Mouse (Mus musculus) thymus, postnatal 25 days (tissue): ENCODE data around the gene Enpp1.

ENCODE experiments used
- DNase-seq: peaks from one replicate; pipeline ENCODE4 v3.0.0; 2022

The Enpp1 gene

GRCm38 (mm10) chr10:24707745-24708144, 4.2 kb downstream of the Enpp1 start:
- no peak for DNase-seq

DNA sequence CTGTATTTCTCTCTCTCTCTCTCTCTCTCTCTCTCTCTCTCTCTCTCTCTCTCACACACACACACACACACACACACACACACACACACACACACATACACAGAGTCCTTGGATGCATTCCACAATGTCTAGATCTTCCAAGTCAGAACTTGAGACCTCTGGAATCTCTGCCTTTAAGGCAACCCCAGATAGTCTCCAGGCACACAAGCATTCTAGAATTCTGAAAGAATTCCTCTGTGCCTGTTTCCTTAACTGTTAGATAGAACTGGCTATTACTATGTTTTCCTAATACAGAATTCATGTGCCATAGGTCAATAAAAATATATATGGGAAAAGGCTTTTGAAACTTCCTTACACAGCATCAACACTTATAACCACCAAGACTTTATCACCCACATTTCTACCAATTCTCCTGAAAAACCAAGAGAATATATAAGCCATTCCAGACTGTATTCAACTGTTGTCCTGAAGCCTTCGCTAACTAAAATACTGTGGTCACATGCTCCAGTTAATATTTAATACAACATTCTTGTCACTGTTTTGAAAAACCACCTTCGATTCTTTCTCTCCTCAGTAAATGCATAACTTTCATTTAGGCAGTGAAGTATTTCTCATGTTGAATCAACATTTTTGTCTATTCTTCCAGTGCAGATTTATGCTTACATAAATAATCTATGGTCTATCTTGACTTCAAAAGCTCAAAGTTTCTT, 5.4 kb downstream of the Enpp1 start:
- no peak for DNase-seq

- DNase-seq, result no peak
Observed at GRCm38 (mm10) chr10:24702698-24703097, 9.3 kb downstream of the Enpp1 start.

DNA sequence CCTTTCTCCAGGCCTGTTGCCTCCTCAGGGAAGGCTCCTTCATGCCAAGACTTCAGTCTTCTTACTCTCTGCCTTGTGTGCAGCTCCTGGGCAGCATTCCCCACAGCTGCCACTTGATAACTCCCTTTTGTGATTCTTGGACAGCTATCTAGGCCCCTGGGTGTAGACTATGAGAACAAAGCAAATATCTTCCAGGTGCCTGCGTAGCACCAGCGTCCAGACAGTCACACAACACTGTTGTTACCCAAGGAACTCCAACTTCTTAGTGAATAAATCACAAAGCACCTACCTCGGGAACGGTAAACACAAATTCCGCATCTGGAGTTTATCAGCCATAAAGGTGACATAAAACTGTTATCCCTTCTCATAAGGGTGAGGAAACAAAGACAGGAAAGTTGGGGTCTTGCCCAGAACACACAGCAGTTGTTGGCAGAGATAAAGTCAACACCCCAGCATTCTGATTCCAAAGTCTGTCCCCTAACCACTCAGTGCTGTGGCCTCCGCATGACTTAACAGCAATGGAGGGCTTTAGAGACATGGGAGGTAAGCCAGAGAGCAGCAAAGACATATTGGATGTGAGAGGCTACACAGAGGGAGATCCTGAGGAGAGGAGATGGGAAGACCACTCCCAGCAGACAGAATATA, 13.7 kb downstream of the Enpp1 start:
- no peak for DNase-seq

GRCm38 (mm10) chr10:24696761-24697160, 15.2 kb downstream of the Enpp1 start:
- DNase-seq, result no peak

- DNase-seq, result no peak
Observed at GRCm38 (mm10) chr10:24695786-24696185, 16.2 kb downstream of the Enpp1 start.

- DNase-seq, result no peak
Observed at GRCm38 (mm10) chr10:24682518-24683104, 29.3 kb downstream of the Enpp1 start.

GRCm38 (mm10) chr10:24677681-24678080, 34.3 kb downstream of the Enpp1 start:
- no peak for DNase-seq

DNA sequence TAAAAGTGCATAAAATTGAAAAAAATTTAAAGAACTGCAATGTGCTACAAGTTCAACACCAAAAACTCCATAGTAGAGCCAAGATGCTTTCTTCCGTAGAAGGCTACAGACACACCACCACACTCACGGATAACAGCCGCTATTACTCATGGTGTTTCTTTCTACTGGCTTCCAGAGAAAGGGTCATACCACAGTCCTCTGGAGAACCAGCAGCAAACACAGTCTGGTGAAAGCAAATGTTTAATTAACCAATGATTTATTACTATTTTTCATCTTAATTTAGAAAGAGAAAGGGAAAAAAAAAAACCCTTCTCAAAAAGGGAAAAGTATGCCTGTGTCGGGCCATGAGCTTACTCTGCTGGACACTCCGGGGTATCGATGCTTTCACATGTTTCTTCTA, 37.7 kb downstream of the Enpp1 start:
- DNase-seq, result no peak

GRCm38 (mm10) chr10:24672948-24673347, 39.0 kb downstream of the Enpp1 start:
- DNase-seq, result no peak

DNA sequence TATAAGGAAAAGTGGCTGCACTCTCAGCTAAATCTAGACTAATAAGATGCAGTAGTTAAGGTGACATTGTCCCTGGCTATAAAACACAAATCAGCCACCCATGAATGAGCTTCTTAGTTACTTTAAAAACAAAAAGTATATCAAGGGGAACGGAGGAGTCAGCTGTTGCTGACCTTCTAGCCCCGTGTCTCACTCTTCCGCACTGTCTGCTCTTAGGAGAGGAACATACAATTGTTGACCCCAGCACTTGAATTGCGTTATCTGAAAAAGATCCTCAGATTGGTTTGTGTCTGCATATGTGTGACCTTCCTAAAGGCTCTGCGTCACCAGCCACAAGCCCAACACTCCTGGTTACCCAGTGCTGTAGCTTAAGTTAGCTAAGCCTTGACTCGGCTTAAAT, 41.4 kb downstream of the Enpp1 start:
- DNase-seq, result no peak

DNA sequence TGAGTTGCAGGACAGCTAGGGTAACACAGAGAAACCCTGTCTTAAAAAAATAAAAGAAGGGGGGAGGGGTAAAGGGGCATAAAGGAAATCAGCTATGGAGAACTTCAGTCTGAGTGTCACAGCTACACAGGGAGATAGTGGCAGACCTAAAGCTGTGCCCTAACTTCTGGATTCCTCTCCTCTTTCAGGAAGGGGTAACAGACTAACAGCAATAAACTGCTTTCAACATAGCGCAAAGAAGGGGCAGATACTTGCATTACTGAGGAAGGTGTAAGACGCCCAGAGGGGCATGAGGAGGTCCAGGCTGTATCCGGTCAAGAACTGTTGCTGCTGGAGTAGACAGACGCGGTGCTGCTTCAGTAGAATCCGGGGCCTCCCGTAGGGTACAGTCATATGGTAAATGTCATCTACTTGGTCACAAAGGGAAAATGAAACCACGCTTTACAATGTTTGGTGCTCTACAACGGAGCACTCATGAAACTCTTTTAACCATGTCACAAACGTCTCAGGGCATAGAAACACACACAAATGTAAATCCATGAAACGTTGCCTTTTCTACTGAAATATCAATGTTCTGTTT, 60.9 kb downstream of the Enpp1 start:
- DNase-seq, result no peak

DNA sequence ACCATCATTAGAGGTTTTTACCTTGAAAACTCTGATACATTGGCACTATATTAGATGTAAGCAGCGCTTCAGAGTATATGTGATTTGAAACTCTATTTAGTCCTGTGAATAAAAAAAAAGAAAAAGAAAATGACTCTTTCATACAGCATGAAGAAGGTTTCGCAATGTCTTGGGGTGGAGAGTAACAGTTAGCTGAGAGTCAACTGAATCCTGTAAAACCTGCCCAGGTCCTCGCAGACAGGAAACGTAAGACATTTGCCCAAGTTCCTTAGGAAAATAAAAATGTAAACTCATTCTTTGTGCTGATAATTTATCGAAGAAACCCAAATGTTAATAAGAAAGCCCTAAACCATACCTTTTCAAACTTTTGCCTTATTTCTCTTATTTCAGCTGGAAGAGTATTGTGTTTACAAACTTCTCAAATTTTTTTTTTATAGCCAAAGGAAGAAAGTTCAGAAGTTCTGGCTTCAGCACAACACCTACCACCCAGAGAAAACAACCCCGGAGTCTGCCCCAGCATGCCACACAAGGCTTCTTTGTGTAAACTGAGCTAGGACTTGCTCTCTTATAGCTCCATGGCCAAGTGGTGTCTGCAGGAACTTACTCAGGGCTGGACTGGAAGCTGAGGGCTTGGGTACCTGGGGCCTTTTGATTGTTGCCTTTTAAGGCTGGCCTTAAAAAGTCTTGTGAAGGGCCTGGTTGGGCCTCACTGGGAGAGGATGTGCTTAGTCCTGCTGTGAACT, 63.8 kb downstream of the Enpp1 start:
- no peak for DNase-seq

GRCm38 (mm10) chr10:24645169-24645568, 66.8 kb downstream of the Enpp1 start:
- DNase-seq, result no peak

GRCm38 (mm10) chr10:24642796-24643580, 69.0 kb downstream of the Enpp1 start:
- no peak for DNase-seq

DNA sequence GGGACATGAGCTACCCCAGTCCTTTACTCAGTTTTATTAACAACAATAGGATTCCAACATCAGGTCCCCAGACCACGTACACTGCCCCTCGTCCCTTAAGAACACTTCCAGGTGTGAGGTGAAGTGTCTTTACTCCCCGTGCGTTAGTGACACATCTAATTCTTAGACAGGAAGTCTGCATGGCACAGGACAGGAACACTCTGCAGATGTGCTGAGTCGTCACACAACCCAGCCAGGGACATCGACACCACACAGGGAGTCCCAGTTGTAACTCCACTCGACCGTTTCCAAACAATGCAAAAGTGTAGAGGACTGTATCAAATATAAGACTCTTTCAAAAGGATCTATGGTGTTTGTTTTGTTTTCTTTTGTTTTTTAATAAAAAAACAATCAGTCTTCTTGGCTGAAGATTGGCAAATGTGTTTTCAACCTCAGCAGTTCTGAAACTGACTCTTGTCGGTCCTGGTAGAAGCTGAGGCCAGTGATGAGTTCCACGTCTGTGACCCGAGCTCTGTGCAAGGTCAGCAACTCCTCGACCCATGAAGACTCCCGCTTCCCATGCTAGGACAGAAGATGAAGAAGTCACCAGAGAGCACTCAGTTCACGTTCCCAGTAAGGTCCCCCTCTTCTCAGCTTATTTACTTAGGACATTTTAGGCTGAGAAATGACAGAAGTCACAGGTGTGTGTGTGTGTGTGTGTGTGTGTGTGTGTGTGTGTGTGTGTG, 70.4 kb downstream of the Enpp1 start:
- peak; percentile 38 for DNase-seq

DNA sequence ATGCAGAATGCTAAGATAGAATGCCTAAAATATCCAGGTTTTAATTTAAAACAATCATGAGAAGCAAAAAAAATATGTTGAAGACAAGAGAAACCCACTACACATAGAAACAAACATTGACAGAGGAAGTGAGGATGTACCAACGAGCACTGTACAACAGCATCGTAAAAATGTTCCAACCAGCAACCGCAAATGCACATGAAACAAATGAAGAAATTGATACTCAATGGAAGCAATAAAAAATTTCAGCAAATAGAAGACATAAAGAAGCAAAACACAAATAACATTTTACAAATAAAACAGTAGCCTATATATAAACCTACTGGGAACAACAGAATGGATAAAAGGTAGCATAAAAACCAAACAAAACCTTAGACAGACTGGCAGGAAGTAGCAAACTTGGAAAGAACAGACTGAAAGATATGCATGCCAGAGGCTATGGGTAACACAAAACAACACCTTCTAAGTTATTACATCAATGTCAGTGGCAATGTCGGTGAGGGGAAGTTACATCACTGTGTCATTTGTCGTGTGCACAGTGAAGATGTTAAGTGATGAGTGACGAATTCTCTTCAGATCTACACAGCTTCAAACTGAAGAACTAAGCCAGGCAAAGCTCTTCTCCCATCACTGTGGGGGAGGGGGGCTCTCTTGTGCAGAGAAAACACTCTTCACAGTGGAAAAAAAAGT, 71.6 kb downstream of the Enpp1 start:
- peak; percentile 18 for DNase-seq

DNA sequence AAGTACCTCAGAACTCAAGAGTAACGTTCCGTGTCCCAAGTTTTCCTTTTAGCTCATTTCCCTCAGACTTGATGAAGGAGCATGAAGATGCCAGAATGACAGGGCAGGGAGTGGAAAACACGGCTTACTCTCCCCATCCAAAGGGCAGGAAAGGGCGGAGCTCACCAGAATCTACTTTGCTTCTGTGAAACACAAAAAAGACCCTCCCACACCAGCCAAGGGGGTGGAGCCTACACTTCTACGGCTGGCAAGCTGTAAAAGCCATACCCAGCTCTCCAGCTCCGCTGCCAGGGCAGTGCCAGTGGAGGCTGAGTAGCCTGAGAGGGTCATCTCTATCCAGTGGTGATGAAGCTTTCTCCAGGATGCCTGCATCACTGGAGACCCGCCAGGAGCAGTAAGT, 72.4 kb downstream of the Enpp1 start:
- peak; percentile 40 for DNase-seq

- no peak for DNase-seq
Observed at GRCm38 (mm10) chr10:24638306-24639070, 73.5 kb downstream of the Enpp1 start.

DNA sequence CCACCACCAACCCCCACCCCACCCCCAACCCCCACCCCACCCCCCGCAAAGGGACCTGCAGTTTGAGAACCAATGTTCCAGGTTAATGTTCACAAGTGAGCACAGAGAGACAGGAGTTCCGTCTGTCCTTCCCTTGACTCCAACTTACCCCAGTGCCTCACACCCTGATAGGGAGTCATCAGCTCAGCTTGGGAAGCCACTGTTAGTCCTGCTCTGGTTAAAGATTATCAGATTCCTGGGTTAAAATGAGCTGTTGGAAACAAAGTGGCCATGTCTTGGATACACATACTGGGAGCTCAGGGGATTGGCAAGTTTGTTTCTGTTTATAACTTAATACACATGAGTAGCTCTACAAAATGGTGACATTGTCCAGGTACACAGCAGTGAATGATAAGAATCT, 75.0 kb downstream of the Enpp1 start:
- no peak for DNase-seq
